Mouse (Mus musculus): ENCODE measurements around the gene Chl1.

DNA sequence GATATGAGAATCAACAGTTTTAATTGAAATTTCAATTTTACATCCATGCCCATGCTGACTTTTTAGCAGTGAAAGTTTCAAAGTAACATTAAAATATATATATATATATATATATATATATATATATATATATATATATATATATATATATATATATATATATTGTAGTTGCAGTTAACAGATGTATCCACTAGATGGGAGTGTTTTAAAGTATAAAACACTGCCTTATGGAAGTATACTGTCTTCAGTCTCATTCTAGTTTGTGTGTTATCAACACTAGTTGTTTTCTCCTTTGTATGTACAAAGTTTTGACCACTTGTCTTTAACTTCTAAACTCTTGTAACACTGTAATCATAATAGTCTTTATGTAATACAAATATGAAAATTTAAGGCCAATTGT is 228.9 kb downstream of the Chl1 start:
- TF ChIP-seq CTCF (IDR thresholded peaks at IDR 0.05; ENCODE audit: borderline replicate concordance, insufficient read depth, low read depth, low read length) (no peak), POLR2A (IDR thresholded peaks at IDR 0.05; ENCODE audit: borderline replicate concordance, insufficient read depth, low read length) (no peak)

Measured in cerebellum, adult 2 months (tissue).